Mouse (Mus musculus) brain, embryonic 14.5 days (tissue): Measurements from ENCODE around the gene Prdx1.

Experiments used
- CTCF ChIP-seq: fragments of 200-500 bp; IDR thresholded peaks from 2 replicates; pipeline ENCODE4 v1.5.1; 2012; ENCODE audit warnings: inconsistent platforms, mild to moderate bottlenecking, moderate library complexity, borderline replicate concordance; ENCODE audit not compliant: insufficient read depth, insufficient read length; ENCODE audit errors: extremely low read depth
- POLR2A ChIP-seq: fragments of 200-500 bp; IDR thresholded peaks from 2 replicates; pipeline ENCODE4 v1.6.1; 2012; ENCODE audit warnings: mild to moderate bottlenecking, inconsistent platforms, borderline replicate concordance; ENCODE audit not compliant: poor library complexity, insufficient read depth, insufficient read length, severe bottlenecking; ENCODE audit errors: extremely low read depth

- TF ChIP-seq POLR2A (no peak), CTCF (no peak)
Observed at GRCm38 (mm10) chr4:116676027-116676426, 9.3 kb upstream of the Prdx1 start.
